Mouse (Mus musculus): ENCODE measurements at regions not wholly inside any gene's neighbourhood (a gene's known extent, or its start where the extent isn't known, plus 50 kb on each side); places are given as distances from the start of the nearest gene placed in this dataset.
"Not testable (repeated sequence)": the region's sequence is repeated elsewhere in the genome, so short reads cannot be mapped to it uniquely, and the experiment has no call there.

GRCm38 (mm10) chr16:55580827-55581226 is 257.9 kb downstream of the Nfkbiz start:
- 91% methylated on average over 4 of the region's 4 CpGs for WGBS
- Histone ChIP-seq H3K4me3 (ENCODE audit: low read depth, low read length) (no peak overlapping the region), H3K4me1 (ENCODE audit: control insufficient read depth, insufficient read depth, low read length) (no peaks in the 10 kb centered on the region), H3K4me2 (ENCODE audit: low read length) (no peak overlapping the region), H3K27me3 (replicated peaks; ENCODE audit: control insufficient read depth, insufficient read depth, low read length) (no peaks in the 10 kb centered on the region), H3K9me3 (replicated peaks; ENCODE audit: control insufficient read depth, low read length) (no peaks in the 10 kb centered on the region), H3K27ac (ENCODE audit: low read depth, low read length) (no peak overlapping the region), H3K9ac (ENCODE audit: low read length) (no peak overlapping the region), H3K36me3 (ENCODE audit: control insufficient read depth, insufficient read depth, low read length) (no peaks in the 10 kb centered on the region)
- DNase-seq (ENCODE audit: low spot score): no peak
- ATAC-seq: no peak

GRCm38 (mm10) chr16:55578686-55579085 is 260.0 kb downstream of the Nfkbiz start:
- no peak for ATAC-seq
- DNase-seq (ENCODE audit: low spot score): no peak
- Histone ChIP-seq H3K4me3 (ENCODE audit: low read depth, low read length) (no peak overlapping the region), H3K9ac (ENCODE audit: low read length) (no peak overlapping the region), H3K4me2 (ENCODE audit: low read length) (no peak overlapping the region), H3K9me3 (replicated peaks; ENCODE audit: control insufficient read depth, low read length) (no peaks in the 10 kb centered on the region), H3K4me1 (ENCODE audit: control insufficient read depth, insufficient read depth, low read length) (no peaks in the 10 kb centered on the region), H3K27ac (ENCODE audit: low read depth, low read length) (no peak overlapping the region), H3K27me3 (replicated peaks; ENCODE audit: control insufficient read depth, insufficient read depth, low read length) (no peaks in the 10 kb centered on the region), H3K36me3 (ENCODE audit: control insufficient read depth, insufficient read depth, low read length) (no peaks in the 10 kb centered on the region)
- WGBS: 78% methylated on average over 5 of the region's 5 CpGs

- H3K4me1 ChIP-seq (ENCODE audit: control insufficient read depth, insufficient read depth, low read length); ATAC-seq; H3K9ac ChIP-seq (ENCODE audit: low read length); H3K36me3 ChIP-seq (ENCODE audit: control insufficient read depth, insufficient read depth, low read length); DNase-seq (ENCODE audit: low spot score); H3K4me3 ChIP-seq (ENCODE audit: low read depth, low read length); H3K9me3 ChIP-seq (replicated peaks; ENCODE audit: control insufficient read depth, low read length); H3K4me2 ChIP-seq (ENCODE audit: low read length); H3K27me3 ChIP-seq (replicated peaks; ENCODE audit: control insufficient read depth, insufficient read depth, low read length); H3K27ac ChIP-seq (ENCODE audit: low read depth, low read length): not testable (repeated sequence)
- 80% methylated on average over 2 of the region's 2 CpGs for WGBS
Observed at GRCm38 (mm10) chr16:55575609-55576283, 263.0 kb downstream of the Nfkbiz start.

- H3K27me3 ChIP-seq (replicated peaks; ENCODE audit: control insufficient read depth, insufficient read depth, low read length): no peaks in the 10 kb centered on the region
- ATAC-seq (no peak), DNase-seq (ENCODE audit: low spot score) (no peak)
- H3K4me1 ChIP-seq (ENCODE audit: control insufficient read depth, insufficient read depth, low read length): no peaks in the 10 kb centered on the region
- no peaks in the 10 kb centered on the region for H3K36me3 ChIP-seq (ENCODE audit: control insufficient read depth, insufficient read depth, low read length)
- no peak overlapping the region for H3K4me2 ChIP-seq (ENCODE audit: low read length)
- no peak overlapping the region for H3K9ac ChIP-seq (ENCODE audit: low read length)
- WGBS: 72% methylated on average over 7 of the region's 7 CpGs
- H3K4me3 ChIP-seq (ENCODE audit: low read depth, low read length): no peak overlapping the region
- no peak overlapping the region for H3K27ac ChIP-seq (ENCODE audit: low read depth, low read length)
- no peaks in the 10 kb centered on the region for H3K9me3 ChIP-seq (replicated peaks; ENCODE audit: control insufficient read depth, low read length)
Observed at GRCm38 (mm10) chr16:55571106-55571505, 267.6 kb downstream of the Nfkbiz start.

- Histone ChIP-seq H3K4me2 (ENCODE audit: low read length) (no peak overlapping the region), H3K27me3 (replicated peaks; ENCODE audit: control insufficient read depth, insufficient read depth, low read length) (no peaks in the 10 kb centered on the region), H3K9ac (ENCODE audit: low read length) (no peak overlapping the region), H3K27ac (ENCODE audit: low read depth, low read length) (no peak overlapping the region), H3K4me3 (ENCODE audit: low read depth, low read length) (no peak overlapping the region), H3K4me1 (ENCODE audit: control insufficient read depth, insufficient read depth, low read length) (no peaks in the 10 kb centered on the region), H3K9me3 (replicated peaks; ENCODE audit: control insufficient read depth, low read length) (no peaks in the 10 kb centered on the region), H3K36me3 (ENCODE audit: control insufficient read depth, insufficient read depth, low read length) (no peaks in the 10 kb centered on the region)
- ATAC-seq: no peak
- no peak for DNase-seq (ENCODE audit: low spot score)
- WGBS: 96% methylated on average over 5 of the region's 5 CpGs
Observed at GRCm38 (mm10) chr16:55570097-55570496, 268.6 kb downstream of the Nfkbiz start.

GRCm38 (mm10) chr16:55555821-55556535 is 258.2 kb upstream of the Zpld1 start:
- 17% methylated on average over 10 of the region's 10 CpGs for WGBS
- no peaks in the 10 kb centered on the region for H3K36me3 ChIP-seq (ENCODE audit: control insufficient read depth, insufficient read depth, low read length)
- DNase-seq (ENCODE audit: low spot score): peak; percentile 91
- H3K27me3 ChIP-seq (replicated peaks; ENCODE audit: control insufficient read depth, insufficient read depth, low read length): no peaks in the 10 kb centered on the region
- peak; percentile 89 for ATAC-seq
- peaks cover 6% of the 10 kb centered on the region; the same call in 1 of the 2 replicates for H3K4me1 ChIP-seq (ENCODE audit: control insufficient read depth, insufficient read depth, low read length)
- H3K4me3 ChIP-seq (ENCODE audit: low read depth, low read length): no peak overlapping the region
- peak overlapping the region; percentile 43 for H3K4me2 ChIP-seq (ENCODE audit: low read length)
- peak overlapping the region; percentile 52; the same call in 1 of the 2 replicates for H3K9ac ChIP-seq (ENCODE audit: low read length)
- peak overlapping the region; percentile 33; the same call in 1 of the 2 replicates for H3K27ac ChIP-seq (ENCODE audit: low read depth, low read length)
- H3K9me3 ChIP-seq (replicated peaks; ENCODE audit: control insufficient read depth, low read length): no peaks in the 10 kb centered on the region

- Histone ChIP-seq H3K9me3 (replicated peaks; ENCODE audit: control insufficient read depth, low read length) (no peaks in the 10 kb centered on the region), H3K27me3 (replicated peaks; ENCODE audit: control insufficient read depth, insufficient read depth, low read length) (no peaks in the 10 kb centered on the region), H3K27ac (ENCODE audit: low read depth, low read length) (no peak overlapping the region), H3K9ac (ENCODE audit: low read length) (no peak overlapping the region), H3K36me3 (ENCODE audit: control insufficient read depth, insufficient read depth, low read length) (no peaks in the 10 kb centered on the region), H3K4me1 (ENCODE audit: control insufficient read depth, insufficient read depth, low read length) (peaks cover 11% of the 10 kb centered on the region; the same call in 1 of the 2 replicates), H3K4me3 (ENCODE audit: low read depth, low read length) (no peak overlapping the region), H3K4me2 (ENCODE audit: low read length) (no peak overlapping the region)
- ATAC-seq (0 out of 2 replicates have a peak, but pooled peaks have one; percentile 1), DNase-seq (ENCODE audit: low spot score) (no peak)
- WGBS: 86% methylated on average over 6 of the region's 6 CpGs
Observed at GRCm38 (mm10) chr16:55555224-55555623, 257.4 kb upstream of the Zpld1 start.

- DNase-seq (ENCODE audit: low spot score): no peak
- WGBS: 84% methylated on average over 4 of the region's 4 CpGs
- Histone ChIP-seq H3K4me3 (ENCODE audit: low read depth, low read length) (no peak overlapping the region), H3K27me3 (replicated peaks; ENCODE audit: control insufficient read depth, insufficient read depth, low read length) (no peaks in the 10 kb centered on the region), H3K4me2 (ENCODE audit: low read length) (no peak overlapping the region), H3K4me1 (ENCODE audit: control insufficient read depth, insufficient read depth, low read length) (peaks cover 11% of the 10 kb centered on the region; the same call in 1 of the 2 replicates), H3K9me3 (replicated peaks; ENCODE audit: control insufficient read depth, low read length) (no peaks in the 10 kb centered on the region), H3K9ac (ENCODE audit: low read length) (no peak overlapping the region), H3K27ac (ENCODE audit: low read depth, low read length) (no peak overlapping the region), H3K36me3 (ENCODE audit: control insufficient read depth, insufficient read depth, low read length) (no peaks in the 10 kb centered on the region)
- no peak for ATAC-seq
Observed at GRCm38 (mm10) chr16:55553896-55554295, 256.1 kb upstream of the Zpld1 start.

GRCm38 (mm10) chr16:55551348-55551747 is 253.6 kb upstream of the Zpld1 start:
- Histone ChIP-seq H3K4me1 (ENCODE audit: control insufficient read depth, insufficient read depth, low read length) (peaks cover 11% of the 10 kb centered on the region; the same call in 1 of the 2 replicates), H3K9ac (ENCODE audit: low read length) (no peak overlapping the region), H3K27me3 (replicated peaks; ENCODE audit: control insufficient read depth, insufficient read depth, low read length) (no peaks in the 10 kb centered on the region), H3K4me2 (ENCODE audit: low read length) (no peak overlapping the region), H3K4me3 (ENCODE audit: low read depth, low read length) (no peak overlapping the region), H3K9me3 (replicated peaks; ENCODE audit: control insufficient read depth, low read length) (no peaks in the 10 kb centered on the region), H3K36me3 (ENCODE audit: control insufficient read depth, insufficient read depth, low read length) (no peaks in the 10 kb centered on the region), H3K27ac (ENCODE audit: low read depth, low read length) (no peak overlapping the region)
- DNase-seq (ENCODE audit: low spot score) (no peak), ATAC-seq (no peak)
- WGBS: 88% methylated on average over 1 of the region's 1 CpGs
